Mouse (Mus musculus) forebrain, embryonic 11.5 days (tissue): ENCODE measurements around the gene Zswim9. TPM values are rescaled to one million over a fixed set of nuclear protein-coding genes. Genes with fewer than 3 reads are reported as not detected.

ENCODE experiments used
- ATAC-seq: fragments of 200-750 bp; cut with Nextera tagmentation; replicated peaks from 2 replicates; pipeline ENCODE4 v1.8.0; 2017; ENCODE audit warnings: moderate TSS enrichment; ENCODE audit not compliant: low FRiP score
- DNase-seq: peaks from one replicate; pipeline ENCODE4 v3.0.0-alpha.2; 2017; ENCODE audit warnings: low spot score
- H3K27ac ChIP-seq: fragments of 300-500 bp; sonication (generic); 2 replicates; pipeline ENCODE4 v1.5.1; 2014; ENCODE audit warnings: low read depth, low read length
- H3K27me3 ChIP-seq: fragments of 300-500 bp; sonication (generic); 2 replicates; pipeline ENCODE4 v1.6.1; 2014; ENCODE audit warnings: mild to moderate bottlenecking, low read length, mixed read lengths; ENCODE audit not compliant: control insufficient read depth, insufficient read depth
- H3K36me3 ChIP-seq: fragments of 300-500 bp; sonication (generic); 2 replicates; pipeline ENCODE4 v1.6.1; 2014; ENCODE audit warnings: mild to moderate bottlenecking, low read length, moderate library complexity, mixed read lengths; ENCODE audit not compliant: control insufficient read depth, insufficient read depth
- H3K4me1 ChIP-seq: fragments of 300-500 bp; sonication (generic); replicated peaks from 2 replicates; pipeline ENCODE4 v1.6.1; 2014; ENCODE audit warnings: low read length, mixed read lengths; ENCODE audit not compliant: control insufficient read depth, insufficient read depth
- H3K4me2 ChIP-seq: fragments of 300-500 bp; sonication (generic); 2 replicates; pipeline ENCODE4 v1.6.1; 2014; ENCODE audit warnings: low read depth, mild to moderate bottlenecking, low read length, moderate library complexity, mixed read lengths; ENCODE audit not compliant: severe bottlenecking
- H3K4me3 ChIP-seq: fragments of 300-500 bp; sonication (generic); 2 replicates; pipeline ENCODE4 v1.5.1; 2014; ENCODE audit warnings: low read depth, low read length
- H3K9ac ChIP-seq: fragments of 300-500 bp; sonication (generic); 2 replicates; pipeline ENCODE4 v1.6.1; 2014; ENCODE audit warnings: low read length
- H3K9me3 ChIP-seq: fragments of 300-500 bp; sonication (generic); 2 replicates; pipeline ENCODE4 v1.6.1; 2016; ENCODE audit warnings: low read length, mixed read lengths; ENCODE audit not compliant: control insufficient read depth
- WGBS: fragments of 180-500 bp; shearing (Covaris S2); extraction: QIAGEN DNeasy Blood & Tissue Kit; methylation state at CpG from one replicate; pipeline ENCODE4 v1.1.7; 2014; 5-methylcytosine and 5-hydroxymethylcytosine counted together
- polyA plus RNA-seq: library from polyadenylated mRNA; unstranded; fragments of >200 nt; fragmentation: Nextera tagmentation; extraction: Ambion mirVana; gene quantifications from 2 replicates; pipeline ENCODE4 v1.2.1, GENCODE M21; 2014

Zswim9 gene
- polyA plus RNA-seq = 7.4 and 11.5 TPM in 2 replicates

- Histone ChIP-seq H3K27me3 (no peaks in the 10 kb centered on the region), H3K9me3 (no peaks in the 10 kb centered on the region), H3K36me3 (peaks cover 5% of the 10 kb centered on the region), H3K27ac (peak within 1 kb of the TSS; percentile 79), H3K4me1 (peaks cover 3% of the 10 kb centered on the region; the same call in 1 of the 2 replicates), H3K9ac (peak within 1 kb of the TSS; percentile 77), H3K4me2 (peak within 1 kb of the TSS; percentile 66), H3K4me3 (peak within 1 kb of the TSS; percentile 58)
- WGBS = under 1% methylated on average over 38 of the region's 39 CpGs
- DNase-seq = peak; percentile 96
- peak; percentile 97 for ATAC-seq
These were observed at the start of gene Zswim9 for GRCm38 (mm10) chr7:13278308-13278891. Gene Zswim9, minus strand, starts transcription at chr7:13278721.

DNA sequence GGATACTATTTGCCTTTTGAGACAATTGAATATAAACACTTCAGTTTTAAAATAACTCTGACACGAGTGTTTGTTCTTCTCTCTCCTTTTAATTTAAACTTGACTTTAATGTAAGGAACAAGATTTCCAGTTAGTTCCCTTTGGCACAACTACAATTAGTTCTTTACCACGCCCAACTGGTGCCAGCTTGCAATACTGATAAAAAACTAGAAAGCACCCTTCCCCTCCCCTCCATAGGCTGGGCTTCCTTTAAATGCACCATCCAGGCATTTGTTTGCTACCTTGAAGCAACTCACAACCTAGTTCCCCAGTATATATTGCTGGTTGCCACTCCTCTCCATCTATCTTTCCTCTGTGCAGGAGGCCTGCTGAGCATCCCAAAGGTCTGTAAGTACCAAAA, 45.8 kb upstream of the Zswim9 start, which contains the start of gene Pla2g4c:
TSS of gene Pla2g4c (plus strand) at position 340 of the 400 bp plus-strand sequence.
- 90% methylated on average over 2 of the region's 2 CpGs for WGBS
- Histone ChIP-seq H3K4me2 (no peak within 1 kb of the TSS), H3K9ac (no peak within 1 kb of the TSS)

GRCm38 (mm10) chr7:13321424-13321823, 42.9 kb upstream of the Zswim9 start:
- 90% methylated on average over 3 of the region's 3 CpGs for WGBS
- Histone ChIP-seq H3K4me3 (no peak overlapping the region), H3K4me2 (no peak overlapping the region), H3K27me3 (no peaks in the 10 kb centered on the region), H3K36me3 (no peaks in the 10 kb centered on the region), H3K4me1 (no peaks in the 10 kb centered on the region), H3K9me3 (no peaks in the 10 kb centered on the region), H3K27ac (no peak overlapping the region), H3K9ac (no peak overlapping the region)
- no peak for DNase-seq
- ATAC-seq = no peak

More for the DNA sequence above, 45.8 kb upstream of the Zswim9 start, which contains the start of gene Pla2g4c:
- H3K27ac ChIP-seq = no peak within 1 kb of the TSS
- no peaks in the 10 kb centered on the region for H3K27me3 ChIP-seq
- DNase-seq (no peak), ATAC-seq (no peak)
- H3K9me3 ChIP-seq = no peaks in the 10 kb centered on the region
- no peaks in the 10 kb centered on the region for H3K36me3 ChIP-seq
- H3K4me1 ChIP-seq = no peaks in the 10 kb centered on the region
- H3K4me3 ChIP-seq = no peak within 1 kb of the TSS

DNA sequence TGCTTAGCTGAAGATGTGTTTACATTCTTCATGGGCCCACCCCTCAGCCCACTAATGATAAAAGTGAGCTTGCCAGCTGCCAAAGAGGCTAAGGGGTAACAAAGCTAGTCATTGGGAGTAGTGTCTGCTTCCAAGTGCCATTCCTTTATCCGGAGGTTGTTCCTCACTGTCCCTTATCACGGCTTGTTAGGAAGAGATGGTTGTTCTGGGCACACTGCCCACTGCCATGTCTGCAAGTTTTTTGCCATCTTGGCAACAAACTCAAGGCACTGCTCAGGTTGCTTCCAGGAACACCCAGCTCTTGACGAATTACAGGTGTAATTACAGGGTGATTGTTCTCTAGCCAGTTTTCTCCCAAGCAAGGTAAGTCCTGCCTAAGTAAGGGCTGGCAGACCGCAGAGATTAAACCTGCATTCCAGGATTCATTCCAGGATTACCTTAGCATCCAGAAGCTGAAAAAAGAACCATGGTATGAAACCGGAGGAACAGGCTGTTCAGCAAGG, 35.6 kb upstream of the Zswim9 start:
- no peaks in the 10 kb centered on the region; the same call in 1 of the 2 replicates for H3K36me3 ChIP-seq
- WGBS = 96% methylated on average over 5 of the region's 5 CpGs
- H3K27me3 ChIP-seq = no peaks in the 10 kb centered on the region
- DNase-seq = no peak
- H3K9ac ChIP-seq = no peak overlapping the region
- no peak overlapping the region for H3K27ac ChIP-seq
- no peak overlapping the region for H3K4me2 ChIP-seq
- no peaks in the 10 kb centered on the region for H3K9me3 ChIP-seq
- no peak for ATAC-seq
- no peak overlapping the region for H3K4me3 ChIP-seq
- no peaks in the 10 kb centered on the region for H3K4me1 ChIP-seq

- Histone ChIP-seq H3K4me2 (no peak overlapping the region), H3K36me3 (peaks cover 9% of the 10 kb centered on the region; the same call in 1 of the 2 replicates), H3K9me3 (no peaks in the 10 kb centered on the region), H3K27me3 (no peaks in the 10 kb centered on the region), H3K9ac (no peak overlapping the region), H3K4me1 (no peaks in the 10 kb centered on the region), H3K27ac (no peak overlapping the region), H3K4me3 (no peak overlapping the region)
- DNase-seq = no peak
- no peak for ATAC-seq
- WGBS = 99% methylated on average over 4 of the region's 4 CpGs
These were observed 32.9 kb upstream of the Zswim9 start for GRCm38 (mm10) chr7:13311401-13311800.

- no peak for ATAC-seq
- peaks cover 15% of the 10 kb centered on the region; the same call in 1 of the 2 replicates for H3K36me3 ChIP-seq
- H3K27ac ChIP-seq = no peak overlapping the region
These were observed 32.1 kb upstream of the Zswim9 start for GRCm38 (mm10) chr7:13310493-13311199.

GRCm38 (mm10) chr7:13309407-13309806, 30.9 kb upstream of the Zswim9 start:
- H3K4me3 ChIP-seq = no peak overlapping the region
- peaks cover 15% of the 10 kb centered on the region; the same call in 1 of the 2 replicates for H3K36me3 ChIP-seq
- ATAC-seq = no peak
- H3K9ac ChIP-seq = no peak overlapping the region
- no peak overlapping the region for H3K27ac ChIP-seq
- WGBS = 93% methylated on average over 2 of the region's 2 CpGs
- H3K4me2 ChIP-seq = no peak overlapping the region
- DNase-seq = no peak
- no peaks in the 10 kb centered on the region for H3K9me3 ChIP-seq
- no peaks in the 10 kb centered on the region for H3K4me1 ChIP-seq
- no peaks in the 10 kb centered on the region for H3K27me3 ChIP-seq

More at GRCm38 (mm10) chr7:13310493-13311199, 32.1 kb upstream of the Zswim9 start:
- WGBS = 95% methylated on average over 6 of the region's 6 CpGs
- DNase-seq = no peak
- Histone ChIP-seq H3K4me1 (no peaks in the 10 kb centered on the region), H3K9me3 (no peaks in the 10 kb centered on the region), H3K4me2 (no peak overlapping the region), H3K27me3 (no peaks in the 10 kb centered on the region), H3K4me3 (no peak overlapping the region), H3K9ac (no peak overlapping the region)

DNA sequence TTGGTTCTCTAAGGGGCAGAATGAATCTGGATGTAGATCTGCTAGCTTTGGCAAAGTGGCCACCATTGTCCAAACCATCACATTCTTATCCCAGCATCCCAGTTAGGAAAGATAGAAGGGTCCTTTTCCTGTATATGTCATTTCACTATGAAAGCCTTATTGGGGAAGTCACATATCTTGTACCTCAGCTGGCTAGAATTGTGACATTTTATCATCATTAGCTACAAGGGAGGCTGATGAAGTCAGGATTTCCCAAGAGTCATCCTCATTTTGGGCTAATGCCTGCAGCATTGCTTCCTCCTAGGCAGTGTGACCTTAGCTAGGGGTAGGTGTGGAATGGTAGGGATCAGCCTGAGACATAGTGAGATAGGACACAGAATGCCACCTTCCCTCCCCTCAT, 24.9 kb upstream of the Zswim9 start:
- Histone ChIP-seq H3K4me3 (no peak overlapping the region), H3K9ac (no peak overlapping the region), H3K36me3 (peaks cover 34% of the 10 kb centered on the region; the same call in 1 of the 2 replicates), H3K9me3 (no peaks in the 10 kb centered on the region), H3K27ac (no peak overlapping the region), H3K27me3 (no peaks in the 10 kb centered on the region), H3K4me1 (no peaks in the 10 kb centered on the region), H3K4me2 (no peak overlapping the region)
- DNase-seq (no peak), ATAC-seq (no peak)
